Mouse (Mus musculus): ENCODE measurements at regions not wholly inside any gene's neighbourhood (a gene's known extent, or its start where the extent isn't known, plus 50 kb on each side); places are given as distances from the start of the nearest gene placed in this dataset.

DNA sequence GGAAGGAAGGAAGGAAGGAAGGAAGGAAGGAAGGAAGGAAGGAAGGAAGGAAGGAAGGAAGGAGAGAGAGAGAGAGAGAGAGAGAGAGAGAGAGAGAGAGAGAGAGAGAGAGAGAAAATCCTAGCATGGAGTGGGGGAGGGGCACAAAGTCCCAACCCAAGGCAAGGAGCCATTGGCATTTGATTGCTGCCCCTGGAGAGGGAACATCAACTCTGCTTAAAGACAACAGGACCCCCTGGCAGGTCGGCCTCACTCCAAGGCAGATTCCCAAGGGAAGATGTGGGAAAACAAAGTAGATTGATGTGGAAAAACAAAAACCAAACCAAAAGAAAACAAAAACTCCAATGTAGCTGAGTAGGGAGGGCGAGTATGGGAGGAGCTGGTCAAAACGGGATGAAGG is 49.9 kb upstream of the Fzd10 start:
- 30% methylated on average over 3 of the region's 3 CpGs for WGBS
- H3K36me3 ChIP-seq (ENCODE audit: control insufficient read depth, insufficient read depth, low read length) = no peaks in the 10 kb centered on the region
- H3K27ac ChIP-seq (ENCODE audit: low read length) = no peak overlapping the region
- no peaks in the 10 kb centered on the region for H3K9me3 ChIP-seq (replicated peaks; ENCODE audit: control insufficient read depth, low read length, poor library complexity, severe bottlenecking)
- H3K27me3 ChIP-seq (ENCODE audit: control insufficient read depth, insufficient read depth, low read depth, low read length) = no peaks in the 10 kb centered on the region
- H3K9ac ChIP-seq (ENCODE audit: low read depth, low read length) = no peak overlapping the region
- no peak for ATAC-seq
- H3K4me2 ChIP-seq (ENCODE audit: low read length) = no peak overlapping the region
- H3K4me1 ChIP-seq (ENCODE audit: control insufficient read depth, insufficient read depth, low read length) = peaks cover 17% of the 10 kb centered on the region
- H3K4me3 ChIP-seq (ENCODE audit: low read depth, low read length) = no peak overlapping the region

DNA sequence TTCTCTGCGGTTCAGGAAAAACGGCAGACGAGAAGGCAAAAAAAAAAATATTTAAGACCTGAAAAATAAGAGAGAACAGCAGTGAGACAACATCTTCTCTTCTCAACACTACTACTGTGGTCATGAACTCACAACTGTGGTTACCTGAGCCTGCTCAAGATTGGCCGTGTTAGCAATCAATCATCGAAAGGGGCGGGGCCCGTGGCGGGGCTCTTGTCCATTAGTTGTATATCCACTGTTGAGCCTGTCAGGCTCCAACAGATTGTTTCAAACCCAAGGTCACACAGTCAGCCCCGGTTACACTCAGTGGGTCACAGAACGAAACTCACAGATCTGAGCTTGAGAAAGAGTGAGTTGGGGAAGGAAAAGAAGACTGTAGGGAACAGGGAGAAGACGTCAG is 50.8 kb upstream of the Fzd10 start:
- WGBS = 88% methylated on average over 11 of the region's 11 CpGs
- no peaks in the 10 kb centered on the region for H3K36me3 ChIP-seq (ENCODE audit: control insufficient read depth, insufficient read depth, low read length)
- H3K27ac ChIP-seq (ENCODE audit: low read length) = no peak overlapping the region
- H3K4me3 ChIP-seq (ENCODE audit: low read depth, low read length) = no peak overlapping the region
- no peak overlapping the region for H3K4me2 ChIP-seq (ENCODE audit: low read length)
- ATAC-seq = no peak
- H3K27me3 ChIP-seq (ENCODE audit: control insufficient read depth, insufficient read depth, low read depth, low read length) = no peaks in the 10 kb centered on the region
- no peak overlapping the region for H3K9ac ChIP-seq (ENCODE audit: low read depth, low read length)
- H3K4me1 ChIP-seq (ENCODE audit: control insufficient read depth, insufficient read depth, low read length) = peaks cover 17% of the 10 kb centered on the region
- H3K9me3 ChIP-seq (replicated peaks; ENCODE audit: control insufficient read depth, low read length, poor library complexity, severe bottlenecking) = no peaks in the 10 kb centered on the region

DNA sequence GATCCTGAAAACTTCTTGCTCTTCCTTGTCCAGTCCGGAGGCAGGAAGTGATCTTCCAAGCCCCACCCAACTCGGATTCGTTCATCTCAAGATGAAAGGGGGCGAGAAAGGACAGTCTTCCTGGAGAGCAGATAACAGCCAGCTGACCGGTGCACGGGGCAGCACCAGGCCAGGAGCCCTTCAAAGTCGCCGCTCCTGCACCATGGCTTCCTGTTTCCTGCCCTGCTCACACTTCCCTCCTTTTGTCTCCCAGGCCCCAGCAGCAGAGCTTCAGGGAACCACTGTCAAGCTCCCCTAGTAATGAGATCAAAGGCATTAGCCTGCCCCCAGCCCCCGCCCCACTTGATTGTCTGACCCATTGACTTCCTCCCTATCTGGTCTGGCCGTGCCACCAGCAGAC is 58.6 kb upstream of the Fzd10 start:
- H3K27me3 ChIP-seq (ENCODE audit: control insufficient read depth, insufficient read depth, low read depth, low read length) = no peaks in the 10 kb centered on the region
- no peaks in the 10 kb centered on the region for H3K4me1 ChIP-seq (ENCODE audit: control insufficient read depth, insufficient read depth, low read length)
- no peak overlapping the region for H3K27ac ChIP-seq (ENCODE audit: low read length)
- H3K9me3 ChIP-seq (replicated peaks; ENCODE audit: control insufficient read depth, low read length, poor library complexity, severe bottlenecking) = no peaks in the 10 kb centered on the region
- no peak overlapping the region for H3K9ac ChIP-seq (ENCODE audit: low read depth, low read length)
- H3K36me3 ChIP-seq (ENCODE audit: control insufficient read depth, insufficient read depth, low read length) = no peaks in the 10 kb centered on the region
- ATAC-seq = no peak
- no peak overlapping the region for H3K4me2 ChIP-seq (ENCODE audit: low read length)
- WGBS = 21% methylated on average over 10 of the region's 10 CpGs
- H3K4me3 ChIP-seq (ENCODE audit: low read depth, low read length) = no peak overlapping the region

DNA sequence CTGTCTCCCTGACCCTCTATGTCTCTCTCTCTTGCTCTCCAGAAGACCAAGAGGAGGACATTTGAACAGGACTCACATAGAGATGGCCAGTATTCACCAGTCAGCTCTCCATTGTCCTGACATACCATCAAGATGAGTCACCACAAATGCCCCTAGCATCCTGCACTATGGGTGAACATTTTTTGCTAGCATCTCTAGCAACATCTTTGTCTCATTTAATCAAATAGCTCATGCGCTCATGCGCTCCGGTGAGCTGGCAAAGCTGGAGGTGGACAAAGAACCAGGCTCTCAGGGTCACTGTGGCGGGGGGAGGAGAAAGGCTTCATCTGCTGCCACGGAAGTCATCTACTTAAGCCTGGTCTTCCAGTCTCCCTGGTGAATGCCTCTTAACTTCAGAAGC is 62.0 kb upstream of the Fzd10 start:
- H3K4me3 ChIP-seq (ENCODE audit: low read depth, low read length) = no peak overlapping the region
- no peak overlapping the region for H3K27ac ChIP-seq (ENCODE audit: low read length)
- no peak overlapping the region for H3K4me2 ChIP-seq (ENCODE audit: low read length)
- H3K27me3 ChIP-seq (ENCODE audit: control insufficient read depth, insufficient read depth, low read depth, low read length) = no peaks in the 10 kb centered on the region
- no peaks in the 10 kb centered on the region for H3K9me3 ChIP-seq (replicated peaks; ENCODE audit: control insufficient read depth, low read length, poor library complexity, severe bottlenecking)
- ATAC-seq = no peak
- H3K4me1 ChIP-seq (ENCODE audit: control insufficient read depth, insufficient read depth, low read length) = peaks cover 5% of the 10 kb centered on the region; the same call in 1 of the 2 replicates
- no peaks in the 10 kb centered on the region for H3K36me3 ChIP-seq (ENCODE audit: control insufficient read depth, insufficient read depth, low read length)
- no peak overlapping the region for H3K9ac ChIP-seq (ENCODE audit: low read depth, low read length)
- WGBS = 31% methylated on average over 5 of the region's 5 CpGs

DNA sequence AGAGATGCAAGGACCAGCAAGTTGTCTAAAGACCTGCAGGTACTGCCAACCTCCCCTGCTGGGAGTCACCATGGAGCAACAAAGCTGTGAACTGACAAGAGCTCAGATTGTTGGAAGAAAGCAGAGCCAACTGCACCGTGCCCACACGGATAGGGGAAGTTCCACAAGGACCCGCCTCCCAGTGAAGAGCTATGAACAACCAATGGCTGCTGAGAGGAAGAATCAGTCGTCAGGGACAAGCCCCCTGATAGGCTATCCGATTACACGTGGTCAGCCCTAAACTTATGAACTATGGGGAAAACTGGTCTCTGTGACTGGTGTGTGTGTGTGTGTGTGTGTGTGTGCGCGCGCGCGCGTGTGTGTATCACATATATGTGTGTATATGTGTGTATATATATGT is 63.4 kb upstream of the Fzd10 start:
- H3K36me3 ChIP-seq (ENCODE audit: control insufficient read depth, insufficient read depth, low read length) = no peaks in the 10 kb centered on the region
- 0 out of 2 replicates have a peak overlapping the region, but pooled peaks have one; percentile 4 for H3K4me3 ChIP-seq (ENCODE audit: low read depth, low read length)
- ATAC-seq = 0 out of 2 replicates have a peak, but pooled peaks have one; percentile 60
- no peak overlapping the region for H3K27ac ChIP-seq (ENCODE audit: low read length)
- no peaks in the 10 kb centered on the region for H3K27me3 ChIP-seq (ENCODE audit: control insufficient read depth, insufficient read depth, low read depth, low read length)
- WGBS = 59% methylated on average over 12 of the region's 12 CpGs
- H3K4me1 ChIP-seq (ENCODE audit: control insufficient read depth, insufficient read depth, low read length) = peaks cover 5% of the 10 kb centered on the region; the same call in 1 of the 2 replicates
- H3K9ac ChIP-seq (ENCODE audit: low read depth, low read length) = no peak overlapping the region
- no peaks in the 10 kb centered on the region for H3K9me3 ChIP-seq (replicated peaks; ENCODE audit: control insufficient read depth, low read length, poor library complexity, severe bottlenecking)
- H3K4me2 ChIP-seq (ENCODE audit: low read length) = peak overlapping the region; percentile 46

DNA sequence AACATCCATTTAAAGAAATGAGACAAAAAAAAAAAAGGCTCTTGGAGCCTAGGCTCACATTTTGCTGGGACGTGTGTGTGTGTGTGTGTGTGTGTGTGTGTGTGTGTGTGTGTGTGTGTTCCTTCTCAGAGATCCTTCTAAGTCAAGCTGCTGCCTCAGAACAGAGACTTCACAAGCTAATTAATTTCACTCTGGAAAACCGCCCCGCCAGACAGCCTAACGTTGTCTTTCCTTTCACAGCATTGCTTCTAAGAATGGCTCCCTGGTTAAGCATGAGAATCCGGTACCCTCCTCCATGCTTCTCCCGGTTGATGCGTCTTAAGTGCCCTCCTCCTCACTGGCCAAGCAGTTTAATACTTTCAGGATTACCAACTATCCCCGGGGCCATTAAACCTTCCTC is 64.3 kb upstream of the Fzd10 start:
- Histone ChIP-seq H3K9ac (ENCODE audit: low read depth, low read length) (no peak overlapping the region), H3K9me3 (replicated peaks; ENCODE audit: control insufficient read depth, low read length, poor library complexity, severe bottlenecking) (no peaks in the 10 kb centered on the region), H3K4me3 (ENCODE audit: low read depth, low read length) (no peak overlapping the region), H3K4me1 (ENCODE audit: control insufficient read depth, insufficient read depth, low read length) (peaks cover 5% of the 10 kb centered on the region; the same call in 1 of the 2 replicates), H3K36me3 (ENCODE audit: control insufficient read depth, insufficient read depth, low read length) (no peaks in the 10 kb centered on the region), H3K4me2 (ENCODE audit: low read length) (peak overlapping the region; percentile 46), H3K27ac (ENCODE audit: low read length) (no peak overlapping the region), H3K27me3 (ENCODE audit: control insufficient read depth, insufficient read depth, low read depth, low read length) (no peaks in the 10 kb centered on the region)
- WGBS = 11% methylated on average over 8 of the region's 8 CpGs
- ATAC-seq = no peak

DNA sequence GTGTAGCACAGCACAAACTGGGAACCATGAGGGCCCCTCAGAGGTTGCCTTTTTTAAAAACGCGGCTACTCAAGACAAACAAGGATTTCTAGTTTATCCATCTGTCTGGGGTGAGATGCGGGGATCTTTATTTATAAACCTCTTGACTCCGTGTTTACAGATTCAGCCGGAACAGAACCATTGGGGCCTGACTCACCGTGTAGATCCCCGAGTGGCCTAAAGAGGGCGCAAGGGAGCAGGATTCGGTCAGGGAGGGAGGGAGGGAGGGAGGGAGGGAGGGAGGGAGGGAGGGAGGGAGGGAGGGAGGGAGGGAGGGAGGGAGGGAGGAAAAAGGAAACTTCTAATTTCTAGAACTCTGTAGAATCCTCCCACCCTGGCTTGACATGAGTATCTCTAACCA is 73.4 kb upstream of the Fzd10 start:
- ATAC-seq = no peak
- H3K27ac ChIP-seq (ENCODE audit: low read length) = no peak overlapping the region
- H3K4me1 ChIP-seq (ENCODE audit: control insufficient read depth, insufficient read depth, low read length) = peaks cover 8% of the 10 kb centered on the region
- no peaks in the 10 kb centered on the region for H3K9me3 ChIP-seq (replicated peaks; ENCODE audit: control insufficient read depth, low read length, poor library complexity, severe bottlenecking)
- H3K9ac ChIP-seq (ENCODE audit: low read depth, low read length) = no peak overlapping the region
- H3K4me3 ChIP-seq (ENCODE audit: low read depth, low read length) = no peak overlapping the region
- H3K36me3 ChIP-seq (ENCODE audit: control insufficient read depth, insufficient read depth, low read length) = no peaks in the 10 kb centered on the region
- WGBS = 28% methylated on average over 5 of the region's 9 CpGs
- no peaks in the 10 kb centered on the region for H3K27me3 ChIP-seq (ENCODE audit: control insufficient read depth, insufficient read depth, low read depth, low read length)
- no peak overlapping the region for H3K4me2 ChIP-seq (ENCODE audit: low read length)

DNA sequence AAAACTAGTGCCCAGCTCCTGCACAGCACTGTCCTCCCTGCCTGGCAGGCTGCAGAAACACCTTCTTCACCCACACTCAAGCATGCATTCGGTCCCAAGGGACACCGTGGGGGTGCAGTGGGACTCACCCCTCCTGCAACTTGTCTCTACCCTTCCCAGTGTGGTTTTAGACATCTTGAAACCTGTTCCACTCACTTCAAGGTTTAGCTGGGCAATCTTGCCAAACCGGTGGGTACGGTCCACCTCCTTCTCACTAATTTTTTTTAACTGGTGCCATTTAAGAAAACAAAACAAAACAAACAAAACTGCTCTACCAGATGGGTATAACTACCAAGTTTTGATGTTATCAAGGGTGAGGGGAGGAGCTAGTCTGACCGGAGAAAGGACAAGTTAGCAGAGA is 74.2 kb upstream of the Fzd10 start:
- no peak overlapping the region for H3K4me2 ChIP-seq (ENCODE audit: low read length)
- H3K27me3 ChIP-seq (ENCODE audit: control insufficient read depth, insufficient read depth, low read depth, low read length) = no peaks in the 10 kb centered on the region
- H3K9me3 ChIP-seq (replicated peaks; ENCODE audit: control insufficient read depth, low read length, poor library complexity, severe bottlenecking) = no peaks in the 10 kb centered on the region
- WGBS = 86% methylated on average over 5 of the region's 5 CpGs
- H3K4me1 ChIP-seq (ENCODE audit: control insufficient read depth, insufficient read depth, low read length) = peaks cover 8% of the 10 kb centered on the region
- H3K4me3 ChIP-seq (ENCODE audit: low read depth, low read length) = no peak overlapping the region
- H3K36me3 ChIP-seq (ENCODE audit: control insufficient read depth, insufficient read depth, low read length) = no peaks in the 10 kb centered on the region
- no peak overlapping the region for H3K9ac ChIP-seq (ENCODE audit: low read depth, low read length)
- no peak for ATAC-seq
- no peak overlapping the region for H3K27ac ChIP-seq (ENCODE audit: low read length)

DNA sequence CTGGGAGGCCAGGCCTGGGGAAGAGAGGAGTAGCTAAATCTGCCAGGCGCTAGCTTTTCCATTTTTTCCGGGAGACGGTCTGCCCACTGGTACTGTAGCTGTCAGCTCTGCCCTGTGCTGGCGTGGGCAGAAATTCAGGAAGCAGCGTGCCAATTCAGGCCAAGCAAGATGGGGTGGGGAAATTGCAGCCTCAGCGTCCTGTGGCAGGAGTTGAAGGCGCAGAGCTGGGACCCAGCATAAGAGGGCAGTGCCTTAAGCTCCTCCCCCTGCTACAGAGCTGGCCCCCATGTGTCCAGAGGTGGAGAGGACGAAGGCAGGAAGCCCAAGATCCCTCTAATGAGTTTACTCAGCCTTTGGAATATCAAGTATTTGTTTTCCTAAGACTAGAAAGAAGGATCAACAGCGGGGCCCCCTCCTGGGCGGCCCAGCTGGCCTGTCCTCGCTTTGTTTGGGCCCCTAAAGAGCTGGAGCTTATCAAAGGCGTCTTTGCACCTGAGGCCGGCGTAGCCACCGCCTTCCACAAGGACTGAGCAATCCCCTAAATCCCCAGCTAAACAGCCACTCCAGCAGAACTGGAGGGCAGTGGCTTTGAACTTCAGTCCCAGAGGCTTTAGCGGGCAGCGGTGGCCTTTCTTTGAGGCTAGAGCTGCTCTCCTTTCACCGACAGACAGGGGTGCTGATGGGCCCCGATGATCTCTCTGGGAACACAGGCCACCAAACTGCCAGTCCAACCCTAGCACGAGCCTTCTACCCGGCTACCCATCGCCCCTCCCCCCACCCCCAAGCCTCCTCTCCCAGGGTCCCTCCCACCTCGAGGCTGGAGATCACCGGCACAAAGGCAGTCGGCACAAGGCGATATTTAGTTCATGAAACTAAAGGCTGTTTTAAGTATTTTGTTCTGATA is 76.0 kb upstream of the Fzd10 start:
- WGBS = 6% methylated on average over 26 of the region's 26 CpGs
- peak overlapping the region; percentile 10; the same call in 1 of the 2 replicates for H3K9ac ChIP-seq (ENCODE audit: low read depth, low read length)
- H3K27ac ChIP-seq (ENCODE audit: low read length) = no peak overlapping the region
- no peaks in the 10 kb centered on the region for H3K9me3 ChIP-seq (replicated peaks; ENCODE audit: control insufficient read depth, low read length, poor library complexity, severe bottlenecking)
- no peaks in the 10 kb centered on the region for H3K27me3 ChIP-seq (ENCODE audit: control insufficient read depth, insufficient read depth, low read depth, low read length)
- H3K4me3 ChIP-seq (ENCODE audit: low read depth, low read length) = no peak overlapping the region
- no peak overlapping the region for H3K4me2 ChIP-seq (ENCODE audit: low read length)
- peaks cover 8% of the 10 kb centered on the region for H3K4me1 ChIP-seq (ENCODE audit: control insufficient read depth, insufficient read depth, low read length)
- H3K36me3 ChIP-seq (ENCODE audit: control insufficient read depth, insufficient read depth, low read length) = no peaks in the 10 kb centered on the region
- peak; percentile 53; the same call in 1 of the 2 replicates for ATAC-seq
